Mouse (Mus musculus): Measurements from ENCODE around the gene Slc4a2. TPM values are rescaled to one million over a fixed set of nuclear protein-coding genes. Genes with fewer than 3 reads are reported as not detected.

Gene Slc4a2
- total RNA-seq, 2 experiments from 2014 or later: 28.9 to 31.0 TPM

DNA sequence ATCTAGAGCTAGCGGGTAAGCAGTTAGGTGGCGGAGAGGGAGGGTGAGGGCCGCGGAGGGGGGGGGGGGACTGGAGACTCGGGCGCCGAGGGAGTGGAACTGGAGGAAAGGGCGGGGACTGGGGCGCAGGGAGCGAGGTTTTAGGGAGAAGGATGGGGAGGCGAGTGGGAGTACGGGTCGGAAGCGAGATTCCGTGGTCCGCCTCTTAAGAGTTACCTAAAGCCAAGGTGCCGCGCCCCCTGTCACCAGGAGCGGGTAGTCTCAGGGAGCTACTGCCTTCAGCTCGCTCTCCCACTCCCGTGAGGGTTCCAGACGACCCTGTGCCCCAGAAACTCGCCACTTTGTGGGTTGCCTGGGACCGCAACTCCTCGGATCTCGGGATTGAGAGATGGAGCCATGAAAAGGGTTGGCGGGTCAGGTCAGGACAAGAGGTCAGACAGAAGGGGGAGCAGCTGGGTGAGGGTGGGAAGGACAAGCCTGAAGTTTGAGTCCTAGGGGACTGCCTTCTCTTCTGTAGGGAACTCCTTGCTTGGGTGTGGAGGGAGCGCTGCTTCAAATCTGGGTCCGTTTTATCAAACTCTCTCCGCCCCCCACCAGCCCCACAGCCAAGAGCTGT is 1.9 kb downstream of the Slc4a2 start:
- DNase-seq (ENCODE audit: low spot score in 2 of 2): no peak

DNA sequence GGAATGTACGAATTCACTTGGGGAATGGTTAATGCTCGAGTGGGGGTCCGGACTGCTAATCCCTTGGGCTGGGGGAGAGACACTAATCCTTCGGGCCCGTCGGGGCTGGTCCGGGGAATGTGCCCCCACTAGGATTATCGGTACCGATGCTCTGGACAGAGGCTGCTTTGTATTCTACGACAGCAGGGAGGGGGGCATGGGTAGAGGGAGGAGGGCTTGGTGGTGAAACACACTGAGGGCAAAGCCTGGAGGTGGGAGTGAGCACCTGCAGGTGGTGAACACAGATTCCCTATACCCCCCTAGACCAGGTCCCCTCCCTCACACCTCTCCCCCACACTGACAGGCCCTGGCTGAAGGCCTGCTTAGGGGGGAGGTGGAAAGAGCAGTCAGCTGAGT is 2.4 kb downstream of the Slc4a2 start:
- no peak for DNase-seq (ENCODE audit: low spot score in 2 of 2)

DNA sequence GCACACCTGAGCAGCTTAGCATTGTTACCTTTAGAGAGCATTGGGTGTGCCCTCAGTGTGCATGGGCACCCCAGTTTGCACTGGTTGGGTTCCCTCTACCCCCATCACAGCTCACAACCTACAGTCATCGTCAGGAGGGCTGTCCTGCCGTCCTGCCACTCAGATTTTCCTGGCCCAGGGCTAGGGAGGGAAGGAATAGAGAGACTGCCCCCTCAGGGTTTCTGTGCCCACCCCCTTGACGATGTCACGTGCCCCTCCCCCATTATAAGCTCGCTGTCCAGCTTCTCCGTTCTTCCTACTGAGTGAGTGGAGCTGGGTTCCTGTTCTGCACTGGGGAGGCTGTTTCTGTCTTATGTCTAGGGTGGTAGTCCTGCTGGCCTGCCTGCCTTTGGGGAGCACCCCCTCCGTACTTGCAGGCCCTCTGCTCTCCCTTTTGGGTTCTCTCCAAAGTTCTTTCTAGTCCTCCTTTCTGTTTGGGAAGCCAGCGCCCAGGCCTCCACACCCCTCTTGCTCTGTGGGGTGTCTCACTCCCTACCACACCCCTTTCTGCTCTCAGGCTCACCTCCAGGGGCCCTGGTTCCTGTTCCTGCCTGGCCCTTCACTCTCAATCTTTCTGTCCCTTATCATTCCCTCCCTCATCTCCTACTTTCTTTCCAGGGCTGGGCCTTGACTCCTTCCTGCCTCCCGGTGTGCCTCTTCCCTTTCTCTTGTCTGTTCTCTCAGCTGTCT is 3.1 kb downstream of the Slc4a2 start:
- DNase-seq (ENCODE audit: low spot score in 2 of 2): no peak

DNA sequence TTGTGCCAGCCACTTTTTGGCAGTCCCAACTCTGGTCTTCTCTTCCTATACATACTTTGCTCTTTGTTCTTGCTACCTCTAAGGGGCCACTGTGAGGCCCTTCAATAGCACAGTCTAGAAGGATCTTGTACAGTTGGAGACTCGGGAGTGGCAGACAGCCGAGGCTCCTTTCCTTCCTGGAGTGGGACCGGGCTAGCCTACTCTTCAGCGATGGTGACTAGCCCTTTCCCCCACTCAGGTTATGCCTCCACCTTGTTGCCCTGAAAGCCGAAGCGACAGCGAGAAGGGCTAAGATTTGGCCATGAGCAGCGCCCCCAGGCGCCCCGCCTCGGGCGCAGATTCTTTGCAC is 3.6 kb downstream of the Slc4a2 start:
- no peak for DNase-seq (ENCODE audit: low spot score in 2 of 2)

DNA sequence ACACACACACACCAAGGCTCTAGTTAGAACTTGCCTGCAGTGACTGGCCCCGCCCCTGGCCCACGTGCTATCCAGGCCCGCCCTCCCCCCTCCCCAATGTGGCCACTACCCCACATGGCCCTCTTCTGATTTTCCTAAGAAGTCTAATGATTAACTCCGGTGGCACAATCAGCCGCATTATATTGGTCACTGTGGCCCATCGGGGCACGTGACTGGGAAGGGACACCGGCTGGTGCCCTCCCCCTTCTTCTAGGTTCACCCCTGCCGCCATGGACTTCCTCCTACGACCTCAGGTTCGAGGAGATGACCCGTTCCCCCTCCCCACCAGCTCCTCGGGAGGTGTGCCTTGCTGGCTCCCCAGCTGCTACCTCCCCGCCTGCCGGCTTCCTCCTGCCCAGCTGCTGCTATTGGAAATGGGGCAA is 4.4 kb downstream of the Slc4a2 start:
- no peak for DNase-seq (ENCODE audit: low spot score in 2 of 2)

DNA sequence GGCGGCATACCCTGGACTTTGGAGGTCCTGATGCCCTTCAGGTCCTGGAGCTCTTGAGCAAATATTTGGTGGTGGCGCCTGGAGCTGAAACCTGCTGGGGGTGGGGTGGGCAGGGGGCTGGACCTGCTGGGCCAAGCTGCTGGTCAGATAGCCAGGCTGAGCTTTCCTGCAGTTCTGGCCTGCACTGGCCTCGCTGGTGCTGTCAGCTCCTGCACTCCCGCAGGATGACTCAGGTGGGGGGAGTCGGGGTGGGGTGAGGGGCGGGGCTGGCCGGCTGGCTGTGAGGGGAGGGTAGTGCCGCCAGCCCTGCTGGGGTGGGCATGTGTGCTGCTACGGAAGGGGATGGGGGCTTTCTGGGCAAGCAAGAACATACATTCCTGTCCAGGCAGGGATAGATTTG is 5.0 kb downstream of the Slc4a2 start:
- no peak for DNase-seq (ENCODE audit: low spot score in 2 of 2)

DNA sequence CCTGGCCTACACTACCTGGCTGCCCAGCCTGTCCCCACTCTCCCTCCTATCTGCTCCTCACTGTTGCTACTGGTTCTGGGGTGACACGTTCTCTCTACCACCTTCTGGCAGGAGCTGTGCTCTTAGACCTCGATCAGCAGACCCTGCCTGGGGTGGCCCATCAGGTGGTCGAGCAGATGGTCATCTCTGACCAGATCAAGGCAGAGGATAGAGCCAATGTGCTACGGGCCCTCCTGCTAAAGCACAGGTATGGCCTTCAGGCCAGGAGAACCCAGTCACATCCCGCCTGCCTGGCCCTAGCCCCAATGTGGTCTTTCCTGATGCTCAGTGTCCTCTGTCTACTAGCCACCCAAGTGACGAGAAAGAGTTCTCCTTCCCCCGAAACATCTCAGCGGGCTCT is 10.4 kb downstream of the Slc4a2 start:
- no peak for DNase-seq (ENCODE audit: low spot score in 2 of 2)

DNA sequence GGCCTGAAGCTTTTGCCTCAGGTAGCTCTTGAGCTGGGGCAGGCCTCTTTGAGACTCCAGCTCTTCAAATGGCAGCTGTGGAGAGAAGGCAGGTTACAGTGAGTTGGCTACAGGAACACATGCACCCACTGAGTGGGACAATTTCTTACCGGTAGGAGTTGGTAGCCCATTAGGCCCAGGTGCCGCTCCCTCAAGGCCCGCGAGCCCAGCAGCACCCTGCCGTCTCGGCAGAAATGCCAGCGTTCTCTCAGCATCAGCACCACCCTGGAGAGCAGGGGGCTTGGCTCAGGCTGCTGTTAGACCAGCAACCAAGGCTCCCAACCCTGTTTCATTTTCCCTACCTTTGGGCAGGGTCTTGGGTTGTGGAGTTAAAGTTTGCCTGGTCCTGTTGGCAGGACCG is 17.6 kb downstream of the Slc4a2 start:
- DNase-seq (ENCODE audit: low spot score in 2 of 2): no peak

DNA sequence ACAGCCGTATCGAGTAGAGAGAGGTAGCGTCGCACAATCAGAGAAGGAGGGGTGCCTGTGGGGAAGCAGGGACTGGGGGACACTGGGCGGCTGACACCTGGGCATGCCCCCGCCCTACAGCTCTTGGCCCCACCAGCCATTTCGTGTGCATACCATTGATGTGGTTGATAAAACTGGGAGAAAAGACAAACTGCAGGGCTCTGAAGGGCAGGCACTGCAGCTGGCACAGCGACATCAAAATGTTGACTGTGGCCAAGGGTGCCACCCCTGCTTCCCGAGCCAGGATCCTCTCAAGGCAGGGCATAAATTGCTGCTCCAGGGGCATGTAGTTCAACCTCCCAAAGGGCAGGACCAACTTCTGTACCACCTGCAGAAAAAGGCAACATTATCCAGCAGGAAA is 18.4 kb downstream of the Slc4a2 start:
- no peak for DNase-seq (ENCODE audit: low spot score in 2 of 2)

DNA sequence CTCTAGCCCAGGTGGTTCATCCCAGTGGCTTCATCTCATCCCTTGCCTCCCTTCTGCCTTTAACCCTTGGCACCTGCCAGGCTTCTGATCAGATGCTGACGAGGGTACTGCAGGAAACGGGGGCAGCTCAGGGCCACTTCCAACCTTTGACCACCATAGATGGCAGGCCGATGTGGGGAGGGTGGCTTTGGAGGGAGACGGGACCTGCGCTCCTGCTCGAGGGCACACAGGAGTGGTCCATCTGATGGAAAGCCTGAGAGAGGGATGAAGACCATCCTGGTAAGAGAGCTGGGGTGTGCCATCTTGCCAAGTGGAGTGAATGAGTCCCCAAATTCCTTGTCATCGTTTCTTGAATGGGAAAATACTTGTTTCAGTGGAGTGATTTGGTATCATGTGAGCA is 19.6 kb downstream of the Slc4a2 start:
- no peak for DNase-seq (ENCODE audit: low spot score in 2 of 2)

DNA sequence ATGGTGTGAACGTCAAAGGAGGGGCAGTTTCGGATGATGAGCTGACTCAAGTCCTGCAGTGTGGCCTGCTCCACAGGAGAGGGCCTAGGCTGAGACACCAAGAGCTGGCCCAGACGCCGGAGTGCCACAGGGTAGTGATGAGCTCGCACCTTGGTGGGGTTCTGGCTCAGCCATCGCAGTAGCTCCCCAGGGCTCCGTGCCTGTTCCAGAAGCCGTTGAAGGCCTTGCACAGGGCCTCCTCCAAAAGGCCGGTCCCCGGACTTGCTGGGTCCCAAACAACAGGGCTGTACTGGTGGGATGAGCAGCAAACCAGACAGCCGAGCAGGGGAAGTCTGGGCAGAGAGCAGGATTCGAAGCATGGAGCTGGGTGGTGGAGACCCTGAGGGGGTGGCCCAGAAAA is 20.3 kb downstream of the Slc4a2 start:
- DNase-seq (ENCODE audit: low spot score in 2 of 2): no peak

DNA sequence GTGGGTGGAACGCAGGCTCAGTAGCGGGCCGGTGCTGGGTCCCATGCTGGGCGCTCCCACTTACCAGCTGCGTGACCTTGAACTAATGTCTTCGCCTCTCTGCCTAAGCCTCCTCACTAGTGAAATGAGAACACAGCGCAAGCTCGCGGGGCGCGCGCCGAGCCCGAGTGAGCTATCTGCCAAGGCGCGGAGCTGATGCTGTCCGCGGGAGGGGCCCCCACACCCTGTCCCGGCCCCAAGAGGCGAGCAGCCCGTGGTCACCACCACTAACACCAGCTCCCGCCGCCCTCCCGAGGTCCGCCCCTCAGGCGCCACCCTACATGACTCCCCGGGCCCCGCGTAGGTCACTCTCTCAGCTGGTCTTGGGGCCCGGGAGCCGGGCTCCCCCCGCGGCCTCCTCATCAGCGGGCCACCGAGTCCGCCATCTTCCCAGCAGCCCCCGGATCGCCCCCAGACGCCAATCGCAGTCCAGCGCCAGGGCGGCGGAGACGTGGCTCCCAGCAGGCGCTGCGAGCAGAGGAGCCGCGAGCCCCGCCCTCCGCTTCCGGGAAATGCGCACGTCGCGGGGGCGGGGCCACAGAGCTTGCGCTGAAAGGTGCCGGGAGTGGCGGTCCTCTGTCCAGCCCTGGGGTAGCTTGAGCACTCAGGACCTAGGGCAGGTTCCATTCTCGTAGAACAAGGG is 21.2 kb downstream of the Slc4a2 start, which contains the start of gene Fastk:
Gene Fastk (minus strand): TSS at position 542 of the 682 bp plus-strand sequence.
- DNase-seq (ENCODE audit: low spot score in 2 of 2): peak; percentile 96 to 97

DNA sequence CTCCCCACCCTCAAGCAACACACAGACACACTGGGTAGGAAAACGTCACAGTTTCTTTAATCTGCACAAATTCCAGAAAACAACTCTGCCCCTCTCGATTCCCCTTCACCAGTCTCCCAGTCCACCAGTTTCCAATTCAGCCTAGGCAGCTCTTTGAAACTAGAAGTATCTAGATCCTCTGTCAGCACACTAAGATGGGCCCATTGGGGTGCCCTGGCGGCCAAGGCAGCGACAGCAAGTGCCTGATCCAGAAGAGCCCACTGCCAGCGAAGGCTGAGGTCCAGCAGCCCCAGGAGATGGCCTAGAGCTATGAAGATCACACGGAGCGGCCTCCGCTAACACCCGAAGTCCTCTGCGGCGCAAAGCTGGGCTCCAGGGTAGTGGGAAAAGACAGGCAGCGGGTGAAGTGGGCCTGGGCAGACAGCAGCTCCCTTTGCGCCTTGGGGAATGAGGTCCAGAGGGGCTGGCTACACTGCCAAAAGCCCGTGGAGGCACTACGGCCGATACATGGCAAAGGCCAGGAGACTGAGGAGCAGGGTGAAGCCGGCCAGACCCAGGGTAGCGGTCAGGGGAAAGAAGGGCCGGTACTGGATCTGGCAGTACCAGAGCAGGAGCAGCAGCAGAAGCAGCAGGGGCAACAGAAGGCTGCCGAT is 21.9 kb downstream of the Slc4a2 start:
- DNase-seq (ENCODE audit: low spot score in 2 of 2): no peak

DNA sequence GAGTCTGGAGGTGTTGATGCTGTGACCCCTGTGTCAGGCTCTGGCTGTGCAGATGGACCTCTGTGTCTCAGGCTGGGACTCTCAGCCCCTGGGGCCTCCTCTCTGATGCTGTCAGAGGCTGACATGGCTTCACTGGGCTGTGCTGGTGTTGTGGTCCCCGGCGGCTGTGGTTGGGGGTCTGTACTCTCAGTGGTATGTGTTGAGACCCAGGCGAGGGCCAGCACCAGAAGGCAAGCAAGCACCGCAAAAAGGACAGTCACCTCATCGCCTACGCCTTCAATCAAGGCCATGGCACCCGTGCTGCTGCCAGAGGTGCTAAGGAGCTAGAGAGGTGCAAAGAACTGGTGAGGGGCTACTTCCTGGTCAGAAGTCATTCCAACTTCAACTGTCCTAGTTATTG is 23.0 kb downstream of the Slc4a2 start:
- DNase-seq (ENCODE audit: low spot score in 2 of 2): no peak

DNA sequence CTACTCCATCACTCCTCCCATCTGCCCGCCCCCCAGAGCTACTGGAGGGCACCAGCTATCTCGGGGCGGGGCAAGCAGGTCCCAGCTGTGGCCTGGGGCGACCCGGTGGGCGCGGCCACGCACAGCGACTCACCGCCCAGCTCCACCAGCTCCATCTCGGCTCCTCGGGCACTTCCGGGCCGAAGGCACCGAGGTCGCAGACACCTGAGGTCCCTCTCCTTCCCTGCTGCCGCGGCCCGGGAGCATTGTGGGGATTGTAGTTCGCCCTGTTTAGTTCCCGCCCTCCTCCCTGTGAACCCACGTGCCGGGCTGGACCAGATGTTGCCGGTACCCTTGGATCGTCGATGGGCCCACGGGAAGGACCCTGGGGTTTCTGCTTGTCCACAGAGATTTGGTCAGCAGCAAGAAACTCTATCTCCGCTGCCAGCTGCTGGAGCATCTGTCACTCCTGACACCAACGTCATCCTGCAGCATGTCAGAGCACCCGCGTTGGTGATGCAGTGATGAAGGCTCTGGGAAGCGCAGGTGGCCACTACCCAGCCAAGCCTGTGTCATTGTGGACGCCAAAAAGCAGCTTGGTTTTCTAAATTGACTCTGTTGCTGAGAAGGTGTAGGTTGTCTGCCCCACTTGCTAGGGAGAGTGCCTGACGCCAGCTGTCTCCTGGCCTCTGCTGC is 24.1 kb downstream of the Slc4a2 start, which contains the start of gene Tmub1:
Gene Tmub1 (minus strand): TSS at position 231 of the 675 bp plus-strand sequence.
- peak; percentile 82 to 90 for DNase-seq (ENCODE audit: low spot score in 2 of 2)

DNA sequence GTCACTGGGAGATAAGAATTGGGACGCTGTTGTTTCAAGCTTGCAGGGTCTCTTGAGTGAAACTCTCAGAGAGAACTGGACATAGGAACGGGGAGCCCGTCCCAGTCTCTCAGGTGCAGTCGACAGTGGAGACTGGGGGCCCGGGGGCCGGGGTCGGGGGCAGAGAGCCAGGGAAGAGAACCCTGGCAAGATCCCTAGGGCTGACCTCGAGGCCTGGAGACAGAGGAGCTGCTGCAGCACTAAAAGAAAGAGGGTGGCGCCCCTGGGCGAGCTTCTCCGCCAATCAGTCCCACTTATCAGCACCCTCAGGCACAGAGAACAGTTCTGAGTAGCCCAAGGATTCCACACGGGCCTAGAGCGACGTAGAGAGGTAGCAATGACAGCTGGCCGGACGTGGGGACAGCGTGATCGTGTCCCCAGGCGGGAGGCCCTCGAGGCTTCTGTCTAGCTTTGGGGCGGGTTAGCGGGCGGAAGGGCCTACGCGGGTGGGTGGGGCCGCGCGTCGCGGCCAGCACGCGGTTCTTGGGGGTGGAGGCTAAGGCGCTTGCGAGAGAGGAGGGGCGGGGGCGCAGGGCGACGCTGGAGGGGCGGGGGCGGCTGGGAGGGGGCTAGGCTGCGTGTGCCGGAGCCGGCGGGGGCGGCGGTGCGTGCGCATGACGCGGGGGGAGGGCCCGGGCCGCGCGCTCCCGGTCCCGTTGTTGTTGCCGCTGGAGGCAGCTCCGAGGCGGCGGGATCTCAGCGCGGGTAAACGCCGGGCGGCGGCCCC is 27.8 kb downstream of the Slc4a2 start:
- peak; percentile 77 to 89 for DNase-seq (ENCODE audit: low spot score in 2 of 2)

DNA sequence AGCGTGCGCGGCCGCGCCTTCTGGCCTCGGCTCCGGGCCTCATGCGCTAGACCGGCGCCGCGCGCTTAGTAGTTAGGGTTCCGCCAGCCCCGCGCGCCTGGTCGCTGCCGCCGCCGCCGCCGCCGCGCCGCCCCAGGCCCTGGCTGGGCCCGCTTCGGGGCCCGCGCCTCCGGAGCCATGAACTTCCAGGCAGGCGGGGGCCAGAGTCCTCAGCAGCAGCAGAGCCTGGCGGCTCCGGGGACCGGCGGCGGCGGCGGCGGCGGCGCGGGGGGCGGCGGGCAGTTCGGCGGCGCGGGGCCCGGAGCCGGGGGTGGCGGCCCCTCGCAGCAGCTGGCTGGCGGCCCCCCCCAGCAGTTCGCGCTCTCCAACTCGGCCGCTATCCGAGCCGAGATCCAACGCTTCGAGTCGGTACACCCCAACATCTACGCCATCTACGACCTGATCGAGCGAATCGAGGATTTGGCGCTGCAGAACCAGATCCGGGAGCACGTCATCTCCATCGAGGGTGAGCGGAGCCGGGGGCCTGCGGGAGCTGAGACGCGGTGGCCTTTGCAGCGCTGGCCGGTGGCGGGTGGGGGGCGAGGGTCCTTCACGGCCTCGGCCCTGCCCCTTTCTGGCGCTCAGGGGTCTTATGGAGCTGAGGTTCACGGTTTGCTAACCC is 28.5 kb downstream of the Slc4a2 start, which contains the start of gene Agap3:
Gene Agap3 (plus strand): TSS at position 148 of the 661 bp plus-strand sequence.
- peak in 1 of 2 experiments; percentile 34 for DNase-seq (ENCODE audit: low spot score in 2 of 2)

DNA sequence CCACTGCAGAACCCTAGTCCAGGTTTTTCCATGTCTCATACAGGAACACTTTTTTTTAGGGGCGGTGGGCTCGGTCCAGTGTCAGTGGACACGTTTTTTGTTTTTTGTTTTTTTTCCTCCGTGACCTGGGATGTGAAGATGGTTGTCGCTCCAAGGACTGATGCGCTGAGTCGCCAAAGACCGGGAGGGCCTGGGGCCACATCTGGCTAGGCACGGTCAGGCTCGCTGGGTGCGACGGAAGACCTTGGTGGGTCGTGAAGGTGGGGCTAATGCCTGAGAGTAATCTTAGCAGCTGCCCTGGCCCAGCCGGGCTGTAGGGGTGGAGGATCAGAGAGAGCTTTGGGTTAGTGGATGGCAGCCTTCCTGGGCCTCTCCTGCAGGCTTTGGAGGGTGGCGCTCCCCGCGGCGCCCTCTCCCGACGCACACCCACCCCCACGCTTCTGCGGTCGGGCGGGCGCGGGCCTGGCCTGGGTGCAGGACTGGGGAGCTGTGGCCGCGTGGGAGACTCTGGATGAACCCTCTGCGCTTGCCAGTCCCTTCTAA is 29.1 kb downstream of the Slc4a2 start:
- DNase-seq (ENCODE audit: low spot score in 2 of 2): peak; percentile 41 to 56

DNA sequence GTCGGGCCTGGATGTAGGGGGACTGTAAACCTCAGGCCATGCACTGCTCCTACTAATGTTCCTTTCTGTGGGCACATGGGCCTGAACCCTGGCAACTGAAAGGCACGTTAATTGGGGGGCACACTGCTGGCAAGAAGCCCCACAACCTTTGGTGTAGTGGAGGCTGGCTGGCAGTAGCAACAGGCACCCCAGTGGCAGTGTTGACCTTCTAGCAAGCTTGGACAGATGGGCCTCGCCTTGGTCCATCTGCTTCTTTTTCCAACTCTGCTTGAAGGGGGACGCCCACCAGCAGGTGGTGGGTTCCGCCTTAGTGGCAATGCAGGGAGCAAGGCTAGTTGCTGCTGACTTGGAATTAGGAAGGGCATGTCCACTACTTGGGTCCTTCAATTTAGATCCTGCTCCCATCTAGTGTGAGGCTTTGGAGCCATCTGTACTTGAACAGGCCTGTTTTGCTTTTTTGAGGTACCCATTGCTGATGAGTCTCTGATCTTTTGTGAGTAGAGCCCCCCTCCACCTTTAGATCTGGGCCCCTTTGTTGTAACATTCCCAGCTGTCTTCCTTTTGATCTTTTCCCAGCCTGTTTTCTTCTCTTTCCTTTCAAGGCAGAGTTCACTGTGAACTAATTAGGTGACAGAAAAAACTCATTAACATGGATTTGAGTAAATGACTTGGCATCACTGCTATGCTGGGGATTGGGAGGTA is 29.8 kb downstream of the Slc4a2 start:
- DNase-seq (ENCODE audit: low spot score in 2 of 2): peak in 1 of 2 experiments; percentile 25

Measured in left cerebral cortex, adult 18-20 months (tissue).